Mouse (Mus musculus) olfactory bulb, adult 2 months (tissue): ENCODE measurements around the gene Tldc1. TPM values are rescaled to one million over a fixed set of nuclear protein-coding genes. Genes with fewer than 3 reads are reported as not detected.

Source experiments
- H3K27ac ChIP-seq: fragments of 200-500 bp; 2 replicates; pipeline ENCODE4 v1.5.1; 2012; ENCODE audit warnings: low read depth, low read length; ENCODE audit not compliant: insufficient read depth
- H3K4me1 ChIP-seq: fragments of 200-500 bp; 2 replicates; pipeline ENCODE4 v1.6.1; 2012; ENCODE audit warnings: low read length; ENCODE audit not compliant: control insufficient read depth, insufficient read depth
- H3K4me3 ChIP-seq: fragments of 200-500 bp; 2 replicates; pipeline ENCODE4 v1.5.1; 2012; ENCODE audit warnings: mild to moderate bottlenecking, low read depth, low read length, moderate library complexity; ENCODE audit not compliant: insufficient read depth
- CTCF ChIP-seq: fragments of 200-500 bp; IDR thresholded peaks from 2 replicates; pipeline ENCODE4 v1.5.1; 2012; ENCODE audit warnings: low read depth, mild to moderate bottlenecking, low read length, moderate library complexity; ENCODE audit not compliant: insufficient read depth
- POLR2A ChIP-seq: fragments of 200-500 bp; IDR thresholded peaks from 2 replicates; pipeline ENCODE4 v1.6.1; 2012; ENCODE audit warnings: mild to moderate bottlenecking, low read depth, low read length, moderate library complexity; ENCODE audit not compliant: insufficient read depth
- WGBS: fragments of 180-500 bp; shearing (Covaris S2); methylation state at CpG from one replicate; pipeline ENCODE4 v1.1.7; 2018; 5-methylcytosine and 5-hydroxymethylcytosine counted together
- polyA plus RNA-seq: library from polyadenylated mRNA; stranded (reverse); fragments of >200 nt; gene quantifications from 2 replicates; pipeline ENCODE4 v1.2.4, GENCODE M21; 2012; ENCODE audit warnings: low replicate concordance; ENCODE audit not compliant: missing spikeins, insufficient read depth, insufficient read length

The Tldc1 gene
- polyA plus RNA-seq, 1 experiment: not detected

- TF ChIP-seq POLR2A: no peak
- TF ChIP-seq CTCF: no peak
- Histone ChIP-seq H3K4me1 (no peaks in the 10 kb centered on the region), H3K27ac (no peak overlapping the region), H3K4me3 (no peak overlapping the region)
- 60% methylated on average over 4 of the region's 4 CpGs for WGBS
Observed at GRCm38 (mm10) chr8:119740634-119741033, 37.6 kb downstream of the Tldc1 start.

- WGBS: 91% methylated on average over 19 of the region's 19 CpGs
- H3K4me1 ChIP-seq: no peaks in the 10 kb centered on the region
- H3K27ac ChIP-seq: no peak overlapping the region
- TF ChIP-seq CTCF: no peak
- TF ChIP-seq POLR2A: no peak
- no peak overlapping the region for H3K4me3 ChIP-seq
Observed at GRCm38 (mm10) chr8:119738129-119738907, 39.9 kb downstream of the Tldc1 start.

GRCm38 (mm10) chr8:119737093-119737900 lies 40.9 kb downstream of the Tldc1 start:
- TF ChIP-seq CTCF (no peak), POLR2A (no peak)
- H3K4me1 ChIP-seq: no peaks in the 10 kb centered on the region
- 76% methylated on average over 11 of the region's 11 CpGs for WGBS
- no peak overlapping the region for H3K27ac ChIP-seq
- H3K4me3 ChIP-seq: no peak overlapping the region

GRCm38 (mm10) chr8:119736348-119736917 lies 41.8 kb downstream of the Tldc1 start:
- Histone ChIP-seq H3K4me3 (no peak overlapping the region), H3K27ac (no peak overlapping the region), H3K4me1 (no peaks in the 10 kb centered on the region)
- 87% methylated on average over 10 of the region's 10 CpGs for WGBS
- TF ChIP-seq POLR2A: no peak
- TF ChIP-seq CTCF: no peak

GRCm38 (mm10) chr8:119732072-119732471 lies 46.1 kb downstream of the Tldc1 start:
- Histone ChIP-seq H3K4me1 (no peaks in the 10 kb centered on the region), H3K27ac (no peak overlapping the region), H3K4me3 (no peak overlapping the region)
- TF ChIP-seq POLR2A: no peak
- no peak for TF ChIP-seq CTCF
- 74% methylated on average over 13 of the region's 13 CpGs for WGBS

GRCm38 (mm10) chr8:119728351-119728895 lies 49.8 kb downstream of the Tldc1 start:
- Histone ChIP-seq H3K27ac (no peak overlapping the region), H3K4me1 (no peaks in the 10 kb centered on the region), H3K4me3 (no peak overlapping the region)
- WGBS: 89% methylated on average over 8 of the region's 8 CpGs
- no peak for TF ChIP-seq CTCF
- no peak for TF ChIP-seq POLR2A

GRCm38 (mm10) chr8:119727093-119727492 lies 51.1 kb downstream of the Tldc1 start:
- WGBS: 94% methylated on average over 8 of the region's 8 CpGs
- H3K4me3 ChIP-seq: no peak overlapping the region
- TF ChIP-seq POLR2A (no peak), CTCF (no peak)
- no peak overlapping the region for H3K27ac ChIP-seq
- H3K4me1 ChIP-seq: no peaks in the 10 kb centered on the region

GRCm38 (mm10) chr8:119724596-119724995 lies 53.6 kb downstream of the Tldc1 start:
- 89% methylated on average over 6 of the region's 6 CpGs for WGBS
- no peak overlapping the region for H3K4me3 ChIP-seq
- TF ChIP-seq CTCF (no peak), POLR2A (no peak)

GRCm38 (mm10) chr8:119723676-119724075 lies 54.5 kb downstream of the Tldc1 start:
- TF ChIP-seq CTCF (no peak), POLR2A (no peak)
- Histone ChIP-seq H3K27ac (no peak overlapping the region), H3K4me3 (no peak overlapping the region), H3K4me1 (peaks cover 8% of the 10 kb centered on the region)
- WGBS: 65% methylated on average over 4 of the region's 4 CpGs

More at GRCm38 (mm10) chr8:119724596-119724995, 53.6 kb downstream of the Tldc1 start:
- H3K4me1 ChIP-seq: no peaks in the 10 kb centered on the region
- H3K27ac ChIP-seq: no peak overlapping the region
